Mouse (Mus musculus) natural killer cell, adult 2 months (primary cell): ENCODE measurements at regions not wholly inside any gene's neighbourhood (a gene's known extent, or its start where the extent isn't known, plus 50 kb on each side); places are given as distances from the start of the nearest gene placed in this dataset.

Experiments
- DNase-seq, 2 experiments: peaks; one replicate each; pipeline ENCODE4 v3.0.0; 2022; ENCODE audit warnings: low spot score in 2 of 2

DNA sequence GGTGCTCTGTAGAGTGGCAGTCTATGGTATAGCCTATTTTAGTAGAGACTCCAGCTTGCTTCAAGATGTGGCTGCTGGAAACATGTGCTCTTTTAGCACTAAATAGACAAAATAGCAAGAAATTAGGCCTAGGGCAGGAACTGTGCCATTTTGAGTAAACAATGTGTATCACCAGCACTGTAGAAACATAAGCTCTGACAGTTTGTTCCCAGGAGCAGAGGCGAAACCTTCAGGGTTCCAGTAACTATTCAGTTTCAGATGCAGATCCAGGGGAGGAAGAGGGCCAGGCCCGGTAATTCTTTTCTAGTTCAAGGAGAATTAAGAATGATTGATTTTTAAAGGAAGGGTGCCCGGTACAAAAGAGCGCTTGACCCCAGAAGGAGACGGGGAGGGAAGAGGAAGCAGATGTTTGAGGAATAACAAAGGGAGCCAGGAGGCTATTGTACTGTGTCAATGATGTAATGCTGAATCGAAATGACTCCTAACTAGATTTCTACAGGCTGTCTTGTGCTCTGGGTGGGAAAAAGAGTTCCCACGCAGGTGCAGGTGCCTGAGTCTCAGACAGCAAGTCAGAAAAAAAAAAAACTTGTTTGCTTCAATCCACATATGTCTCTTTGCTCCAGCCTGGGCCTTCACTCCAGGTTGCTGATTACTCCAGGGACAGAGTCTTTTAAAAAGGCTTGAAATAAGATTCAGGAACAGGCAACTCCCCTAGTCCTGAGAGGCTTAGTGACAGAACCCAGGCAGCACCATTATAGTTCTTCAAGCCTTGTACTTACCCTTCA lies 57.4 kb upstream of the Tex13c2 start:
- DNase-seq: no peak
